Mouse (Mus musculus) cerebellum, postnatal 4 days (tissue): ENCODE results near the gene Paqr5.

ENCODE experiments used
- DNase-seq, 2 experiments: peaks; one replicate each; pipeline ENCODE4 v3.0.0; 2022; ENCODE audit warnings: low spot score in 2 of 2, mixed read lengths in 1 of 2

Gene Paqr5

DNA sequence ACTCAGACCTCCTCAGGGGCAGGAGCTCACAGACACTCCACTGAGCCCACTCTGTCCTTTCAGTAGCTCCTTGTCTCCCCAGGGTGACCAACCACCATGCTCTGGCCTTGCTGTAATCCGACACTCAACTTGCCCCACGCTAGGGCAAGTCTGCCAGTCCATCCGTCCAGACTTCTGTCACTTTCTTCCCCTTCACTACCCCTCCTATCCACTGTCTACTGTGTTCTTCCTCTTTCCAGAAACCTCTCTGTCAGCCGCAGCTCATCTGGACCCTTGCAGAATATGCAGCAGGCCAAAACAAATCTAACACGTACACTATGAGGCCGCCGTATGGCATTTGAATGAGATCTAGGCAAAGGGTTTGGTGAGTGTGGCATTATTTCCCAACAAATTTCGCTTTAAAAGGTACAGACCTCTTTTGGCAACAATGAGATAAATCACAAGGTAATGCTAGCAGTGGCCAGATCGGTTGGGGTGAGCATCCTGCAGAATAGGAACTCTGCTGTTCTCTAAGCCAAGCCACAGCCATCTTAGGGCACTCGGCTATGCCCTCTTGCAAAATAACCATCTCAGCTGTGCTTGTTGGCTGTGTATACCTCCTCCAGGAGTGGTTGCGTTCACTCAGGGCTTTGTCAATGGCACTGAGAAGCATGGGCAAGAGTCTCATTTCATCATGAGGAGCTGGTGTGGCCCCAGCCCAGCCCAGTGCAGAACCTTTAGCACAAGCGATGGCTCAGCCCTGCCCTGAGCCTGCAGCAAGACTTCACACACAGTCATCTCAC, 13.1 kb downstream of the Paqr5 start:
- no peak for DNase-seq

DNA sequence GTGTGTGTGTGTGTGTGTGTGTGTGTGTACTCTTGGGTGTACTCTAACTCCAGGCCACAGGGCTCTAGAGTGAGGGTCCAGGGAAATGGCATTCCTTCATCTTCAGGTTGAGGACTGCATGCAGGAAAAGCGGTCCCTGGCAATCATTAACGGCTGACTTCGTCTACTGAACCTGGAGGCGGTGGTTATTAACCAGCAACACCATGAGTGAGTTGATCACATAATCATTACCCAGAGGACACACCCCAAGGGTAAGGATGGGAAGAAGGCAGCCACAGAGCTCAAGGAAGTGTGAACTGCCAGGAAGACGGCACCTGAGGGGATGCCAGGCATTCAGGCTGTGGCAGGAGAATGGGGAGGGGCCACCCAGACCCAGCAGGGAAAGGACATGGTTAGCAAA, 18.3 kb downstream of the Paqr5 start:
- DNase-seq: no peak

DNA sequence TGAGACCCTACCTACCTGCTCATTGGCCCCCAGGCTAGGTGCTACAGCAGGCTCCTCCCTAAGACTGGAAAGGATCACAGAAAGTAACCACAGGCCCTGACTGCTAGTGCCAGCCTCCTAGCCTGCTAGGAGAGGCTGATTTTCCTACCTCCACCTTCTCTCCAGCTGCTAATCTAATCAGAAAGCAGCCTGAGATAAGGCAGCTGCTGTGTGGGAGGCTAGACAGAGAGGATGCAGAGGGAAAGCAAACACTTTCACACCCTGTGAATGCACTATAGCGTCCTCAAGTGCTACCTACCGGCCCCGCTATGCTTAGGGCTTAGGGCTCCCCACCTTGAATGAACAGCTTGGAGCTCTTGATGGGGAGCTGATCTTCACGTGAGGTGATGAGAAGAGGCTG, 19.6 kb downstream of the Paqr5 start:
- no peak for DNase-seq

DNA sequence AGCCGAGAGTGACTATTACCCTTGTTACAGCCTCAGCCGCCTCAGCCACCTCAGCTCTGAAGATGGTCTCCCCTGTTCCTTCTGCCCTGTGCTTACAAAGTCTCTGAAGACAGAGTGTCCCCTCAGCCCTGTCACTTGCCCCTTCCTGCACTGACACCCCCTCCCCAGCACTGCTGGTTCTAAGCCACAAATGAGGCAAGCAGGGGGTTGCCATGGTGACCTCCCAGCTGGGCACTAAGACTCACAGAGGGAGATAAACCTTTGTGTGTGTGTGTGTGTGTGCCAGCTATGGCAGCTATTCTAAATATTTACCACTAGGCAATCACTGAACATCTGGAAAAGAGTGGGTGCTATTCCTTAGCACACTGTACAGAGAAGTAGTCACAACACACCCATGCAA, 23.0 kb downstream of the Paqr5 start:
- no peak for DNase-seq

DNA sequence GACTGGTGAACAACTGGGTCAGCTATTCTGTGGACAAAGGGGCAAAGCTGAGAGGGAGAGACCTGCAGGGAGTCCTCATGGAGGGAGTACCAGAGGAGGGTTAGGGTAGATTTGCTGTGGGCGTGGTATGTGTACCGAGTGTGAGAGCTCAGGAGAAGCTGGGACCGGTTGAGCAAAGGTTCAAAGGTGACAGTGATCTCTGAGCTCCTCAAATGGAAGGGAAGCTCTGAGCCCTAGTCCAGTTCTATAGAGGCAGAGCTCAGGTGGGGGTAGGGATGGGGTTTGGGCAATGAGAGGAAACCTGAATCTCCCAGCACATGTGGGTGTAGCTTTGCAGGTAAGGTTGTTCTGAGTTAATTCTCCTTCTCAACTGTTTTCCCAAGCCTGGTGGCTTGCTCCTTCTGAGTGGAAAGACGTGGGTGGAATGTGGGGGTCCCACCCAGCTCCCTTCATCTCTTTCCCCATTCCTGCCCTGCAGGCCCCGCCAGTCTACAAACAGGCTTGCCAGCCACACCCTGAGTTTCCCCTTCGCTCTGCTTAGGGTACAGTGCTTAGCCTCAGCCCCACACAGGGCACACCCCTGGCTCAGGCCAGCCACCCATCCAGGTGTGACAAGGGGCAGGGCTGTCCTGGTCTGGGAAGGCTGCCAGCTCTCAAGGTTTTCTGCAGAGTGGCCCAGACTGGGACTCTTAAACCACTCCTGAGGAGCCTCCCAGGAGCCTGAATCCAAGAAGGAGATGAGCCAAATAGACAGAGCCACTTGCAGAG, 26.8 kb downstream of the Paqr5 start:
- DNase-seq: no peak

DNA sequence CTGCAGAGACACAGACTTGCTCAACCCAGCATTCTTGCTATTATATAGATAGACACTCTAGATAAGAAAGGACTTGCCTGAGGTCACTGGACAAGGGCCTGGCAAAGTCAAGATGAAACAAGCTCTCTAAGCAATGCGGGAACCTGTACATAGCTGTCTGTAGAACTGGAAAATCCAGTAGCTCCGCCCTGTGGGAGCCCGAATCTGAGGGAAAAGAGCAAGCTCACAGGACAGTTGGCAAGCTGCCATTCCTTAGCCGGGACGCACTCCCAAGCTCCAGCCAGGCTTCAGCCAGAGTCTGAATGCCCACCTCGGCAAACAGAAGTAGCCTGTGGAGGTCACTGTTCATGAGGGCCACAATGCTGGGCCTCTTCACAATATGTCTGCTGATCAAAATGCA, 28.8 kb downstream of the Paqr5 start:
- peak in 1 of 2 experiments; percentile 22 for DNase-seq

DNA sequence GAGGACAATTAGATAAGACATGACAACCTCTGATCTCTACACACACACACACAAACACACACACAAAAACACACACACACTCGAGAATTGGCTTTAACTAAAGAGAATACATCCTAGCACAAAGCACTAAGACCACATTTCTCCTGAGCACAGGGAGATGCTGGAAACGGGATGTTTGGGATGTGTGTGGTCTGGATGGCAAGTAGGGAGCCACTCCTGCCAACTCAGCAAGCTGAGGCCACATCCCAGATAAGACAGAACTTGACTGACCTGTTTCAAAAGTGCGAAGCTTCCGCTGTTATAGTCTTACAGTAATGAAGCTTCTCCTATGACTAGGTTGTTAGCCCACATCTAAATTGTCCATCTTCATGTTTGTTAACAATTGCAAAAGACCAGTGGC, 35.5 kb downstream of the Paqr5 start:
- DNase-seq: no peak

DNA sequence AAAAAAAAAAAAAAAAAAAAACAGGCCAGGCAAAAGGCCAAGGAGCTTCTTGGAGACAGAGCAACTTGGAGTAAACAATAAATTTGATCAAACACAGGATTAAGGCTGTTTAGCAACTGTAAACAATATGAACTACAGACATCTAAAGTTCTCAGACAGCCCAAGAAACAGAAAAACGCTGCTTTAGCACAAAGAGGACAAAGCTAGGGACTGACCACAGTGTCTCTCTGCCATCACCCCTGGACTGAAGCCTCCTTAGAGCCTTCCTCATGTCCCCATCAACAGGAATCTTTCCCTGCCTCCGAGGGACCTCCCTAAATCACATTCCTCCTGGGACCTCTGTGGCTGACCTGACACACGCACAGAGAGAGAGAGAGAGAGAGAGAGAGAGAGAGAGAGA, 35.9 kb downstream of the Paqr5 start:
- DNase-seq: no peak

DNA sequence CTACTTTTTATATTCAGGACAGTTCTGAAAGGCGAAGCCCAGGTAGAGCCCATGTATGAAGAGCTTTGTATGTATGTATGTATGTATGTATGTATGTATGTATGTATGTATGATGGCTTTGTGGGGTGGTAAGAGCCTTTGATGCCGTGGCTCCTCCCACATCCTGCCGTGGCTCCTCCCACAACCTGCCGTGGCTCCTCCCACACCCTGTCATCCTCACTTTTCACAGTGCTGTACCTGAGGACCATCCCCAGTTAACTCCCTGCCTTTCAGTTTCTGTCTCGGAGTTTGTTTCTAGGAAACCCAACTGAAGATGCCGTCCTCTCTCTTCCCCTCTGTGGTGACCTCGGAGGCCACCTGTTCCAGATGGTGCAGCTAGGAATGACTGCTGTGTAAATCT, 40.6 kb downstream of the Paqr5 start:
- DNase-seq: no peak

DNA sequence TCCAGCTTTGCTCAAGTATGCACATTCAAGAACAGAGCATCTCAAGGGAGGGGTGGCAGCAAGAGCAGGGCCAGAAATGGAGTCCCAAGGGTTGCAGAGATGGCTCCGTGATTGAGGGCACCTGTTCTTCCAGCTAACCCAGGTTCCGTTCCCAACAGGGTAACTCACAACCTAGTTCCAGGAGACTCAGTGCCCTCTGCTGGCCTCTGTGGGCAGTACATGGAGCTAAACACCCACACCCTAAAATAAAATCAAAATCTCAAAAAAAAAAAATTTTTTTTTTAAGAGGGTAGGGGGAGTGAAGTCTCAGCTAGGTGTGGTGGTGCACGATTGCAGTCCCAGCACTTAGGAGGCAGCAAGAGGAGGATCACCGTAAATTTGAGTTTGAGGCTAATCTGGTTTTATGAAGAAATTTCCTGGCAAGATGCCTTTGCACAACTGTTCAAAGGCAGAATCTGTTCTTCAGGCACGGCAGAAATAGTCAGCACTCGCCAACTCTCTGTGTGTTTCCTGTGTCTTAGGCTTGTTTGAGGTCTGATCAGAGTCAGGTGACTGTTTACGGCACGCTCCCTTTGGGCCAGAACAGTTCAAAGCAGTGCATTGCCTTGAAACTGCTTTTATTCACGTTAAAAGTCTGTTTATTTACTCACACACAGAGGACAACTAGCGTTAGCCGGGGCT, 41.3 kb downstream of the Paqr5 start:
- DNase-seq: peak in 1 of 2 experiments; percentile 50

DNA sequence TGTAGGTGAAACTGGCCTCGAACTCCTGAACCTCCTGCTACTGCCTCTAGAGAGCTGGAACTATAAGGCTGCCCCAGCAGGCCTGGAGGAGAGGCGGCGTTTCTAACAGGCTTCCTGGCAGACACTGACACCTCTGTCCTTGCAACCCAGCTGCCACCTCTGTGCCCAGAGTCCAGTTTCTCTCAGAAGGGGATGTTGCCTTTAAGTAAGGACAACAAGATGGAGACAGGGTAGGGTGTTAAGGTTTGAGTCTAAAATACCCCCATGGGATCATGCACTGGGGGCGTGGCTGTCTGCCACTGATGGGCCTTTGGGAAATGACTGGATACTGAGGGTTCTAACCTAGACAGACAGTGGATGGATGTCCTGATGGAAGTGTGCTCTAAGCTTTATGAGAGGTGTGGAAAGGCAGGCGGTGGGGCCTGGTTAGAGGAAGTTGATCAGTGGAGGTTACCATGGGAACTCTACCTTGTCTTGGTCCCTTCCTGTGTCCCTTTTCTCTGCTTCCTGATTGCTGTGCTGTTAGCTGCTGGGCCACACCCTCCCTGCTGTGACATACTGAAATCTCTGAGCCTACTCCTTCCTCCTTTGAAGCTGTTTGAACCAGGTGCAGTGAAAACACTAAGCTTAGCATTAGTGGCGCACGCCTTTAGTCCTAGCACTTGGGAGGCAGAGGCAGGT, 43.6 kb downstream of the Paqr5 start:
- no peak for DNase-seq

DNA sequence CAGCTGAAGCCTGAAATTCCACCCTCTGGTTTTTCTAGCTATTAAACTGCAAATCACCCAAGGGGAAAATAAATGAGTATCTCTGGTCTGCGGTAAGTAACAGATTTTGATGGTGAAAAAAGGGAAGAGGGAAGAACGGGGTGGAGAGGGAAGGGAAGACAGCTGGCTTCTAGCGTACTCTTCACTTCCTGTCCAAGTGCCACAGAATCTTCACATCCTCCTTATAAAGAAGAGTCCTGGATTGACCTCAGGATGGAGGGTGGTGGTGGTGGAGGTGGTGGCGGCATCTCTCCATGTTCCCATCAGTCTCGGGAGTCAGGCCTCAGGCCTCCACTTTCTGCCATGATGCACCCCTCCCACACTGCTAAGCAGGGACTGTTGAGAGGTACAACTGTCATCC, 44.8 kb downstream of the Paqr5 start:
- DNase-seq: no peak

DNA sequence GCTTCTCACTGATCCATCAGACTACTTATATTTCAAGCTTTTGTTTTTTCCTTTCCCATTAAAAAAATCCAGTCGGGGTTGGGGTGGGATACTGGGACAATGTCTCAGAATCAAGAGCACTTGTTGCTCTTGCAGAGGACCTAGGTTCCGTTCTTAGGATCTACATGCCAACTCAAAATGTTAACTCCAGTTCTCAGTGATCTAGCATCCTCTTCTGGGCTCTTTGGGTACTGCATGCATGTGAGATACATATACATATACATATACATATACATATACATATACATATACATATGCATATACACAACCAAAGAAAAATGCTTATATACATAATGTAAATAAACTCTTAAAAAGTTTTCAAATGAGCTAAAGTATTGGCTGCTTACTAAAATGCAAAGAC, 46.7 kb downstream of the Paqr5 start:
- no peak for DNase-seq

DNA sequence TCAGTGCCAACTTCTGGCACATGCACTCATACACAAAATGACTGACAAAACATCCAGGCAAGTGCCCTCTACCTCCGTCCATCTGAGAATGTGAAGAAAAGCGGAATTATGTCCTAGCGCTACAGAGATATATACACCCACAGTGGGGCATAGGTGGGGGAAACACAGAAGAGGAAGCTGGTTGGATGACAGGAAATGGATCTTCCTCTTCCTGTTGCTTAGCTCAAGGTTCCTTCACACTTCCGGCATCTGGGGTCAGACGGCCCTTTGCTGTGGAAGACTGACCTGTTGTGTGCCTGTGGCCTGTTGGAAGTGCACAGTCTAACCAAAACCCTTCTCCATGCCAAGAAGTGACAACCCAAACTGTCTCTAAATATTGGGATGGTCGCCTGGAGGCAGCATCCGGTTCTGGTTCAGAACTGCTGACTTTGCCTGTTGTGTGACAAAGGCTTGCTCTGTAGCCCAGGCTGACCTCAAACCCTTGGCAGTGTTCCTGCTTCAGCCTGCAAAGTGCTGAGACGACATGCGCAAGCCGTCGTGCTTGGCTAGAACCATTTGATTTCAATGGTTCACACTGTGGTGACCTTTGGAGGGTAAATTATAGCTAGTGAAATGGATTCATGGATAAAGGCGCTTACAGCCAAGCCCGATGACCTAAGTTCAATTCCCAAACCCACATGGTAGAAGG, 49.3 kb downstream of the Paqr5 start:
- no peak for DNase-seq

DNA sequence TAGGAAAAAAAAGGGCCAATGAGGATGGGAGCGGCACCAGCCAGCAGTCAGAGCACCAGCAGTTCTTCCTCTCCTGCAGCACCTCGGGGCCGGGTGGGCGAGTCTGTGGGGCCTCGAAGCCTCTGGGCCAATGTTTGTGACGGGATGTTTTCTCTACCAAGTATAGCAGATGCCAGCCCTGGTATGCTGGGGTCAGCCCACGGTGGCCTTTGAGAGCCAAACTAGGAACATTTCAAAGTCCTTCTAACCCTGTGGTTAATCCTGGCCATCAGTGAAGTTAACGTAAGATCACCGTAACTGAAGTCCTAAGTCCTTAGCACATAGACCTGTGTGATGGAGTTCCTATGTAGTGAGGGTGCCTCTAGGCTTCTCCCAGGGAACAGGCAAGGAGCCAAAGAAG, 54.6 kb downstream of the Paqr5 start:
- no peak for DNase-seq

DNA sequence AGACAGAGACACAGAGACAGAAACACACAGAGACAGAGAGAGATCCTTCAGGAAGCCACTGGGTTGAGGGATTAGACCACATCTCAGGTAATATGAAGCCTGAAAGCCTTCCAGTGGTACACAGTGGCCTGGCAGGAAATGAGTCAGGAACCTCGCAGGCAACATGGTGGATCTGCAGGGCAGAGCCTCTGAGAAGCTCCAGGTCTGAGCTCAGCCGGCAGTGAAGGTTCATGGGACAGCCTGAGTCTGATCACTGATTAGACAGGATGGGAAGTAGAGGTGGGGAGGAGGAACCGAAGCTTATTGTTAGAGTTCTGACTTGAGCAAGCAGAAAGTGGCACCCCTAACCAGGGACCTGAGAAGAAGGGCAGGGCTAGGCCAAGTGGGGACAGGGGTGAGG, 55.6 kb downstream of the Paqr5 start:
- DNase-seq: no peak

DNA sequence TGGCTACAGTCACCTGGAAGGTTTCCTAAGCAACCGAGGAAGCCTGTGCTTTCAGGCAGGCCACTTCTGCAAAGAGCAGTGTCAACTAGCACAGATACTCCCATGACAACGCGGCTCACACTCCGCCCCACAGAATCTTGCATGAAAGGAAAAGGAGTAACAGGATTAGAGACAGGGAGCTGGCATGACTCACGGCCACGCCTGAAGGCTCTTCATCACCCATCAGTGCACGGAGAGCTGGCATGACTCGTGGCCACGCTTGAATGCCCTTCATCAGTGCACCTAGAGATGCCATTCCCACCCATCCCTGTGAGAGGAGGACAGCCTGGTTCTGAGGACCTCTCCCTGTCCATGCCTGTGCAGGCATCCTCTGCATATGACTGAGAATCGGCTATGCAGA, 59.3 kb downstream of the Paqr5 start:
- DNase-seq: peak in 1 of 2 experiments; percentile 43

DNA sequence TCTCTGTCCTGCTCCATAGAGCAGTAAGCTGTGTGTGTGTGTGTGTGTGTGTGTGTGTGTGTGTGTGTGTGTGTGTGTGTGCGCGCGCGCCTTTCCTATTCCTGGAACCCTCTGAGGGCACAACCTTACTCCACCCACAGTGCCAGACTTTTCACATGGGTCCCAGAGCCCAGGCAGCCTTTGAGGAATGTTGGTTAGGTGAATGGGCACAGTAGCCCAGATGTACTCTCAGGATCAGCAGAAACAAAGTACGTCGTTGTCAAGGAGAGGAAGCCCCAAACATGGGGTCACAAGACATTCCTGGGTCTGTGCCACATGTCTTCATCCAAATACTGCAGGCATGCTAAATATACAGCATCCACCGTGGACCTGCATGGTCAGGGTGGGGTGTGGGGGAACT, 60.7 kb downstream of the Paqr5 start:
- DNase-seq: no peak

DNA sequence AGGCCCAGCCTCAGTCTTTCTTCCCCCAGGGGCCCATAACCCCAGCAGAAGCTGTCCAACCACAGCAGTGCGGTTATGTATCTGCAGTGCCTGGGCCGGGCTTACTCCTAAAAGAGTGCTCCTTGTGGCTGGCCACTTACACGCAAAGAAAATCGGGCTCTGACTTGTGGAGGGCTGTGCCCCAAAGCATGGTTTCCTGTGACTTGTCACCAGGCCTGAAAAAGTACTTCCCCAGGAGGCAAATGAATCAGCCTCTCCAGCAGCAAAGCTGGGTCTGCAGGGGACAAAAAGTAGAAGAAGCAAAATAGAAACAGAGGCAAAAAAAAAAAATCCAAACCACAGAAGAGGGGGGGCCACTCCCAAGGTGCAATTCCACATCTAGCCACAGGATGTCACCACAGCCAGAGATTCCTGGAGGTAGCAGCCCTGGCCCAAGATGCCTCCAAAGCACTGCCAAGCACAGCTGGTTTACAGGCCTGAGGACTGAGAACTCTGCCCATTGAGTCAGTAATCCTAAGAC, 61.2 kb downstream of the Paqr5 start:
- peak; percentile 74 to 78 for DNase-seq

DNA sequence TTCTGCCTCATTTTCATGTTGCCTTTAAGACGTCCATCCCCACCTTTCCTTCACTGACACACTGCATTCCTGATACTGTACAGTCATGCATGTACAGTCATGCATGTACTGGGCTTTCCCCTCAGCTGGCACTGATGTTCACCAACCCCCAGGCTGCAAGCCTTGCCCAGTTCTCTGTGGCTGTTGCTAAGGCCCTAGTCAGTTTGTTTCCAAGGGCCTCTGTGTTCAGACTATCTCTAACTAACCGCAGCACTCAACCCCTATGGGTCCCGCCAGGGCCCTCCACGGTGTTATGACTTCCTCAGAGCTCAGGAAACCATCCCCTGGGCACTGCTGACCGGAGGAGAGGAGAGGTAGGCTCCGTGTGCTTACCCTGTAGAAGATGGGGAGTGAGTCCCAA, 63.3 kb downstream of the Paqr5 start:
- no peak for DNase-seq

DNA sequence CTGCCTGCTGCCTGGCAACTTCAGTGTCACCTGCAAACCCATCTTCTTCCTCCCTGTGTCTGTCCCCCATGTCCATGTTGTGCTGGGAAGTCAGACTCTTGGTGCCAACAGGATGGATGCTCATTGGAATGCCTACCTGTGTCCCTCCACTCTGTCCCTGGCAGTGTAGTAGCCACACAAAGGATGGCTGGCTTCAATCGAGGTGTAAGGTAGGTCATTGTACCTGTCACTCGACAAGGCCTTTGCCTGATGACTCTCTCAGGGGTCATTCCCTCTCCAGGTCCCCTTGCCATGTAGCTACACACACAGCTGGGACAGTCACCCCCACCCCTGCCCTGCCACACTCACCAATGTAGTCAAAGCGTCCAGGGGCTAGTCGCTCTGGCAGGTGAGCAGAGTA, 65.5 kb downstream of the Paqr5 start:
- DNase-seq: no peak
